Mouse (Mus musculus) brain, embryonic 14.5 days (tissue): ENCODE data around the gene Rbfox2.

ENCODE experiments used
- CTCF ChIP-seq: fragments of 200-500 bp; IDR thresholded peaks from 2 replicates; pipeline ENCODE4 v1.5.1; 2012; ENCODE audit warnings: inconsistent platforms, mild to moderate bottlenecking, moderate library complexity, borderline replicate concordance; ENCODE audit not compliant: insufficient read depth, insufficient read length; ENCODE audit errors: extremely low read depth
- POLR2A ChIP-seq: fragments of 200-500 bp; IDR thresholded peaks from 2 replicates; pipeline ENCODE4 v1.6.1; 2012; ENCODE audit warnings: mild to moderate bottlenecking, inconsistent platforms, borderline replicate concordance; ENCODE audit not compliant: poor library complexity, insufficient read depth, insufficient read length, severe bottlenecking; ENCODE audit errors: extremely low read depth

DNA sequence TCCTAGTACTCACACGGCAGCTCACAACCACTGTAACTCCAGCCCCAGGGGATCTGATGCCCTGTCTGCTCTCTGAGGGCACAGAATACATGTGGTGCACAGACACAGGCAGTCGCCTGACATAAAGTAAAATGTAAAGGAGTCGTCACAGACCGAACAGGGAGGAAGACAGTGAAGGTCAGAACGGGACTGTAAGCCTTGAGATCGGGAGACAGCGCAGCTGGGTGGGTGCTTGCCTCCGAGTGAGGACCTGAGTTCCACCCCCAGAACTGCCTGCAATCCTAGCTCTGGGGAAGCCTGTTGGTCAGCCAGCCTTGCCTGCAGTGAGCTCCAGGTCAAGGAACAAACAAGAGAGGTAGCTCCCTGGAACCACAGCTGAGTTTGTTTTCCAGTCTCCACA lies 177.7 kb downstream of the Rbfox2 start:
- TF ChIP-seq CTCF: no peak
- TF ChIP-seq POLR2A: no peak
